Mouse (Mus musculus): Measurements from ENCODE around the gene Rftn1. TPM values are rescaled to one million over a fixed set of nuclear protein-coding genes. Genes with fewer than 3 reads are reported as not detected.

The Rftn1 gene
- polyA plus RNA-seq, 1 experiment: 6.8 TPM

- TF ChIP-seq FLI1 (IDR thresholded peaks at IDR 0.05; ENCODE audit: low read length): no peak
- TF ChIP-seq GATA1 (IDR thresholded peaks at IDR 0.05; ENCODE audit: borderline replicate concordance, low read length): no peak
- H3K36me3 ChIP-seq (replicated peaks; ENCODE audit: low read length): no peaks in the 10 kb centered on the region
- peaks cover 29% of the 10 kb centered on the region for H3K4me1 ChIP-seq
- no peaks in the 10 kb centered on the region for H3K27me3 ChIP-seq (replicated peaks)
- H3K4me3 ChIP-seq (replicated peaks): no peak overlapping the region
- no peaks in the 10 kb centered on the region for H3K9me3 ChIP-seq
Observed at GRCm38 (mm10) chr17:50072982-50073965, 117.2 kb downstream of the Rftn1 start.

GRCm38 (mm10) chr17:50071602-50071988 is 118.9 kb downstream of the Rftn1 start:
- Histone ChIP-seq H3K27me3 (replicated peaks) (no peaks in the 10 kb centered on the region), H3K9me3 (no peaks in the 10 kb centered on the region), H3K36me3 (replicated peaks; ENCODE audit: low read length) (no peaks in the 10 kb centered on the region), H3K4me3 (replicated peaks) (peak overlapping the region; percentile 11), H3K4me1 (peaks cover 35% of the 10 kb centered on the region)
- TF ChIP-seq GATA1 (IDR thresholded peaks at IDR 0.05; ENCODE audit: borderline replicate concordance, low read length): no peak
- TF ChIP-seq FLI1 (IDR thresholded peaks at IDR 0.05; ENCODE audit: low read length): no peak

GRCm38 (mm10) chr17:50070822-50071601 is 119.5 kb downstream of the Rftn1 start:
- Histone ChIP-seq H3K4me1 (peaks cover 35% of the 10 kb centered on the region), H3K36me3 (replicated peaks; ENCODE audit: low read length) (no peaks in the 10 kb centered on the region), H3K4me3 (replicated peaks) (no peak overlapping the region), H3K27me3 (replicated peaks) (no peaks in the 10 kb centered on the region), H3K9me3 (no peaks in the 10 kb centered on the region)
- TF ChIP-seq FLI1 (IDR thresholded peaks at IDR 0.05; ENCODE audit: low read length): no peak
- TF ChIP-seq GATA1 (IDR thresholded peaks at IDR 0.05; ENCODE audit: borderline replicate concordance, low read length): no peak

GRCm38 (mm10) chr17:50069897-50070636 is 120.4 kb downstream of the Rftn1 start:
- H3K4me1 ChIP-seq: peaks cover 35% of the 10 kb centered on the region
- peak overlapping the region; percentile 74 for H3K4me3 ChIP-seq (replicated peaks)
- H3K36me3 ChIP-seq (replicated peaks; ENCODE audit: low read length): no peaks in the 10 kb centered on the region
- H3K27me3 ChIP-seq (replicated peaks): no peaks in the 10 kb centered on the region
- no peaks in the 10 kb centered on the region for H3K9me3 ChIP-seq
- no peak for TF ChIP-seq FLI1 (IDR thresholded peaks at IDR 0.05; ENCODE audit: low read length)
- no peak for TF ChIP-seq GATA1 (IDR thresholded peaks at IDR 0.05; ENCODE audit: borderline replicate concordance, low read length)

GRCm38 (mm10) chr17:50069205-50069604 is 121.3 kb downstream of the Rftn1 start:
- H3K9me3 ChIP-seq: 0 out of 2 replicates have a peak, but pooled peaks cover 1% of the 10 kb centered on the region
- H3K4me1 ChIP-seq: peaks cover 36% of the 10 kb centered on the region
- no peaks in the 10 kb centered on the region for H3K27me3 ChIP-seq (replicated peaks)
- H3K4me3 ChIP-seq (replicated peaks): no peak overlapping the region
- no peaks in the 10 kb centered on the region for H3K36me3 ChIP-seq (replicated peaks; ENCODE audit: low read length)
- no peak for TF ChIP-seq GATA1 (IDR thresholded peaks at IDR 0.05; ENCODE audit: borderline replicate concordance, low read length)
- TF ChIP-seq FLI1 (IDR thresholded peaks at IDR 0.05; ENCODE audit: low read length): no peak

- Histone ChIP-seq H3K27me3 (replicated peaks) (no peaks in the 10 kb centered on the region), H3K4me1 (peaks cover 38% of the 10 kb centered on the region), H3K9me3 (0 out of 2 replicates have a peak, but pooled peaks cover 5% of the 10 kb centered on the region), H3K4me3 (replicated peaks) (no peak overlapping the region), H3K36me3 (replicated peaks; ENCODE audit: low read length) (no peaks in the 10 kb centered on the region)
- TF ChIP-seq GATA1 (IDR thresholded peaks at IDR 0.05; ENCODE audit: borderline replicate concordance, low read length): no peak
- no peak for TF ChIP-seq FLI1 (IDR thresholded peaks at IDR 0.05; ENCODE audit: low read length)
Observed at GRCm38 (mm10) chr17:50068681-50069138, 121.8 kb downstream of the Rftn1 start.

GRCm38 (mm10) chr17:50067774-50068680 is 122.4 kb downstream of the Rftn1 start:
- Histone ChIP-seq H3K27me3 (replicated peaks) (no peaks in the 10 kb centered on the region), H3K9me3 (0 out of 2 replicates have a peak, but pooled peaks cover 5% of the 10 kb centered on the region), H3K4me1 (peaks cover 38% of the 10 kb centered on the region), H3K36me3 (replicated peaks; ENCODE audit: low read length) (no peaks in the 10 kb centered on the region), H3K4me3 (replicated peaks) (no peak overlapping the region)
- TF ChIP-seq GATA1 (IDR thresholded peaks at IDR 0.05; ENCODE audit: borderline replicate concordance, low read length) (no peak), FLI1 (IDR thresholded peaks at IDR 0.05; ENCODE audit: low read length) (no peak)

- Histone ChIP-seq H3K9me3 (0 out of 2 replicates have a peak, but pooled peaks cover 5% of the 10 kb centered on the region), H3K4me3 (replicated peaks) (no peak overlapping the region), H3K4me1 (peaks cover 38% of the 10 kb centered on the region), H3K27me3 (replicated peaks) (no peaks in the 10 kb centered on the region), H3K36me3 (replicated peaks; ENCODE audit: low read length) (no peaks in the 10 kb centered on the region)
- no peak for TF ChIP-seq GATA1 (IDR thresholded peaks at IDR 0.05; ENCODE audit: borderline replicate concordance, low read length)
- TF ChIP-seq FLI1 (IDR thresholded peaks at IDR 0.05; ENCODE audit: low read length): no peak
Observed at GRCm38 (mm10) chr17:50066822-50067713, 123.4 kb downstream of the Rftn1 start.

All from megakaryocyte, embryonic 14.5 days (primary cell).